Mouse (Mus musculus) heart, embryonic 10.5 days (tissue): ENCODE results near the gene Bbx. TPM values are rescaled to one million over a fixed set of nuclear protein-coding genes. Genes with fewer than 3 reads are reported as not detected.

Source experiments
- DNase-seq: peaks from one replicate; pipeline ENCODE4 v3.0.0-alpha.2; 2017; ENCODE audit warnings: low spot score
- H3K27ac ChIP-seq: fragments of 300-500 bp; sonication (generic); 2 replicates; pipeline ENCODE4 v1.5.1; 2016; ENCODE audit warnings: mild to moderate bottlenecking
- H3K27me3 ChIP-seq: fragments of 300-500 bp; sonication (generic); 2 replicates; pipeline ENCODE4 v1.6.1; 2016; ENCODE audit warnings: mild to moderate bottlenecking; ENCODE audit not compliant: poor library complexity, insufficient read depth, severe bottlenecking
- H3K36me3 ChIP-seq: fragments of 300-500 bp; sonication (generic); 2 replicates; pipeline ENCODE4 v1.6.1; 2016; ENCODE audit warnings: mild to moderate bottlenecking, moderate library complexity
- H3K4me1 ChIP-seq: fragments of 300-500 bp; sonication (generic); 2 replicates; pipeline ENCODE4 v1.6.1; 2016; ENCODE audit warnings: mild to moderate bottlenecking
- H3K4me3 ChIP-seq: fragments of 300-500 bp; sonication (generic); 2 replicates; pipeline ENCODE4 v1.5.1; 2016; ENCODE audit warnings: mild to moderate bottlenecking, moderate library complexity
- H3K9me3 ChIP-seq: fragments of 300-500 bp; sonication (generic); 2 replicates; pipeline ENCODE4 v1.6.1; 2016; ENCODE audit warnings: mild to moderate bottlenecking, moderate library complexity
- WGBS: fragments of 180-500 bp; shearing (Covaris S2); methylation state at CpG from one replicate; pipeline ENCODE4 v1.1.7; 2016; 5-methylcytosine and 5-hydroxymethylcytosine counted together
- polyA plus RNA-seq: library from polyadenylated mRNA; unstranded; fragments of >200 nt; fragmentation: Nextera tagmentation; extraction: Ambion mirVana; gene quantifications from 2 replicates; pipeline ENCODE4 v1.2.1, GENCODE M21; 2016

The Bbx gene
- polyA plus RNA-seq, 1 experiment from 2014 or later = 50.2 TPM

DNA sequence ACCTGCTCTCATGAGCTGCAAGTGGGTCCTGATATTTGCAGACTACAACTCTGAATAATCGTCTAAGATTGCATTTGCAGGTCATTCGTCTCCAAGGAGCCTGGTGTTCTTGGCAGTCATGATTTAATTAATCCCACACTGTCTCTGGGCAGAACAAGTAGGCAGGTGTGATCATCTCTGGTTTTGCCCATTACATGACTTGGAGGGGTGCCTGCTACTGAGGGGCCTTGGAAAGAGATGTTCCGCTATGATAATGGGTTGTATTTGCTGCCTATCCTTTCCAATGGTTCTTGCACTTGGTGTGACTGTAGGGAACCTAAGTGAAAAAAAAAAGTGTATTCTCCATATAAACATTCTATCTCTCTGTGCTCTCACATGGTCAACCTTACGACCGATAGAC, 273.6 kb downstream of the Bbx start:
- H3K27me3 ChIP-seq = no peaks in the 10 kb centered on the region
- WGBS = 90% methylated on average over 5 of the region's 5 CpGs
- no peaks in the 10 kb centered on the region for H3K9me3 ChIP-seq
- DNase-seq = no peak
- no peaks in the 10 kb centered on the region for H3K4me1 ChIP-seq
- no peaks in the 10 kb centered on the region for H3K36me3 ChIP-seq
- no peak overlapping the region for H3K27ac ChIP-seq
- no peak overlapping the region for H3K4me3 ChIP-seq

DNA sequence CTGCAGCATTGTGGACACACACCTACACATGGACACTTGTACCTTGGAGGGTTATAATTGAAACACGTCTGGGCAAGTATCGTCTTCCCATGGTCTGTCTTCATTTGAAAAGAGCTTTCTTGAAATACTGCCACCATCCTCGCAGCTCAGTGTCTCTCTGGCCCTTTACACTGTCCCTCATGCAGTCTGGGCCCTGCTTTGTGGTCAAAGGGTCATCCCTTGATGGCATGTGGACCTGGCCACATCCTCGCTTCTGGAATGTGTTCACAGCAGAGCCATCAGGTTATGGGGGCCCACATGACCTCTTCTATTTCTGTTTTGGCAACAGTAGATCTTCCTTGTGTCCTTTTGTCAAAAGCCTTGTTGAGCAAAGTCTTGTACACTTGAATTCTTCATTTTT, 282.6 kb downstream of the Bbx start:
- WGBS = 81% methylated on average over 4 of the region's 4 CpGs
- no peaks in the 10 kb centered on the region for H3K4me1 ChIP-seq
- DNase-seq = peak; percentile 61

DNA sequence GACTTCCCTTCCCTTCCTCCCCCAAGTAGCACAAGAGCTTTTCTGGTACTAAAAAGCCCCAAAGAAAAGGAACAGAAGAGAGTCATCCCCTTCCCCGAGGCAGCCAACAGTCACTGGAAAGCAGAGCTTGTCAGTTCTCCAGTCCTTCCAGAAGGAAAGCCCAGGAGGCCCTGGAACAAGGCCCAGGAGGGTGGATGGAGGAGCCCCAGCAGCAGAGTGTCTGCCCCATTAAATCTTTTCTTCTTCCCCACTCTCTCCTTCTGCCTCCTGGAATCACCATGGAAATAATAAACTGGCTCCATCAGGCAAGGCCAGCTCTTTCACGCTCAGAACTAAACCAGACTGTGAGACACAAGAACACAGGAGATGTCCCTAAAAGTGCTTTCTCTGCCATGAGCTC, 284.3 kb downstream of the Bbx start:
- WGBS = 83% methylated on average over 2 of the region's 2 CpGs

More for the DNA sequence above, 282.6 kb downstream of the Bbx start:
- Histone ChIP-seq H3K4me3 (no peak overlapping the region), H3K36me3 (no peaks in the 10 kb centered on the region), H3K27me3 (no peaks in the 10 kb centered on the region), H3K9me3 (no peaks in the 10 kb centered on the region), H3K27ac (no peak overlapping the region)

More for the DNA sequence above, 284.3 kb downstream of the Bbx start:
- H3K4me3 ChIP-seq = no peak overlapping the region
- H3K9me3 ChIP-seq = no peaks in the 10 kb centered on the region
- no peaks in the 10 kb centered on the region for H3K36me3 ChIP-seq
- H3K4me1 ChIP-seq = no peaks in the 10 kb centered on the region
- no peaks in the 10 kb centered on the region for H3K27me3 ChIP-seq
- H3K27ac ChIP-seq = no peak overlapping the region
- DNase-seq = no peak

Other genes with a start within 250 kb of the Bbx start
- gene Ccdc54, start 158.8 kb upstream of the Bbx start, polyA plus RNA-seq = not detected in 2 replicates